Mouse (Mus musculus): ENCODE data around the gene Pigq.

Pigq gene

GRCm38 (mm10) chr17:25883824-25884223 lies 60.9 kb downstream of the Pigq start:
- CTCF ChIA-PET, result interaction anchor here (0.5 kb wide), 1 partner anchor 129 kb away, joined by 3 read pairs; no protein-coding TSS in a partner anchor

GRCm38 (mm10) chr17:25883268-25883667 lies 61.5 kb downstream of the Pigq start:
- CTCF ChIA-PET, result interaction anchor here (0.5 kb wide), 1 partner anchor 130 kb away, joined by 3 read pairs; no protein-coding TSS in a partner anchor

GRCm38 (mm10) chr17:25882306-25882705 lies 62.4 kb downstream of the Pigq start:
- CTCF ChIA-PET, result no interaction called here

GRCm38 (mm10) chr17:25881691-25882090 lies 63.0 kb downstream of the Pigq start:
- CTCF ChIA-PET, result no interaction called here

GRCm38 (mm10) chr17:25880913-25881641 lies 63.7 kb downstream of the Pigq start:
- CTCF ChIA-PET, result no interaction called here

- CTCF ChIA-PET, result no interaction called here
Observed at GRCm38 (mm10) chr17:25880196-25880910, 64.4 kb downstream of the Pigq start, which contains the start of gene Wfikkn1. TSS of gene Wfikkn1 (minus strand) at chr17:25880858.

GRCm38 (mm10) chr17:25879750-25880149 lies 65.0 kb downstream of the Pigq start:
- CTCF ChIA-PET, result no interaction called here

- CTCF ChIA-PET, result interaction anchor here (0.6 kb wide), 1 partner anchor 158 kb away, joined by 4 read pairs; no protein-coding TSS in a partner anchor
Observed at GRCm38 (mm10) chr17:25879261-25879660, 65.5 kb downstream of the Pigq start.

GRCm38 (mm10) chr17:25878611-25879180 lies 66.0 kb downstream of the Pigq start:
- CTCF ChIA-PET, result interaction anchor here (0.6 kb wide), 1 partner anchor 159 kb away, joined by 4 read pairs; no protein-coding TSS in a partner anchor

- CTCF ChIA-PET, result interaction anchor here (0.5 kb wide), 1 partner anchor 101 kb away, joined by 4 read pairs; no protein-coding TSS in a partner anchor
Observed at GRCm38 (mm10) chr17:25877741-25878610, 66.8 kb downstream of the Pigq start.

- CTCF ChIA-PET, result no interaction called here
Observed at GRCm38 (mm10) chr17:25877025-25877424, 67.7 kb downstream of the Pigq start.
